Mouse (Mus musculus): Measurements from ENCODE around the gene Rai1.

GRCm38 (mm10) chr11:60076790-60077189 lies 28.0 kb upstream of the Rai1 start:
- peak; percentile 85 for TF ChIP-seq CTCF (IDR thresholded peaks at IDR 0.05; ENCODE audit: low read depth)
- TF ChIP-seq EP300 (IDR thresholded peaks at IDR 0.05; ENCODE audit: low read depth), result no peak
